Mouse (Mus musculus) frontal cortex, postnatal 36 days (tissue): ENCODE measurements around the gene Scn3a.
"Not testable (repeated sequence)": the region's sequence is repeated elsewhere in the genome, so short reads cannot be mapped to it uniquely, and the experiment has no call there.

ENCODE experiments used
- DNase-seq, 2 experiments: peaks; one replicate each; pipeline ENCODE4 v3.0.0; 2022; ENCODE audit warnings: low spot score in 2 of 2

Scn3a gene

DNA sequence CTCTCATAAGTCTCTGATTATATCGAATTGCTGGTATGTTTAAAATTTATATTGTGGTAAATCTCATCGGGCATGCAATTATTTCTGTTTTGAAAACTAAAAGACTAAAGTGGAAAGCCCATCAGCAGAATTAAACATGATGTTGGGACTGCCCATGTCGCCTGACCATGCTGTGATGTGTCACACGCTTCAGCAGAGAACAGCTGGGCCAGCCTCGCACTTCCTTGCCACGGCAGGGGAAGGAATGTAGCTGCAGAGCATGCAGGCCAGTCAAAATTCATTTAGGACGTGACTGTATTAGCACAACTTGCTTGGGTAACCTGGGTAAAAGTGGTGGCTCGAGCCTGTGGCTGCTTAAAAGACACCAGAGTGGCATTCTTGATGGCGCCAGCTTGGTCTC, 77.0 kb downstream of the Scn3a start:
- no peak for DNase-seq

DNA sequence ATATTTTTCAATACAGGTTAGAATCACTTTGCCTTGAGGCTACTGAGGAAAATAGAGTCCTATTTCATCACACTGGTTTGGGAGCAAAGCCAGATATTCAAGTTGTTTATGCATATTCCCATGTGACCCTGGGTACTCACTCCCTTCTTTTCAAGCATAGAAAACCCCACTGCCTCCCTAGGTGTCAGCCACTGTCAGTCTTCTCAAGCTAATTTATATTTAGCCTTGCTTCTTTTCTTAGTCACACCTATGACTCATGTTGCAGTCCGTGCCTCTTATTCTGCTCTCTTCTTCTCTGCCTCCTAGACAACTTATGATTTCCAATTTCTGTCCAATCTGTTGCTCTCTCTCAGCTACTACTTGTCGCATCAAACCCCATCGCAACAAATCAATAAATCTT, 84.0 kb downstream of the Scn3a start:
- DNase-seq, result peak; percentile 30 to 39

DNA sequence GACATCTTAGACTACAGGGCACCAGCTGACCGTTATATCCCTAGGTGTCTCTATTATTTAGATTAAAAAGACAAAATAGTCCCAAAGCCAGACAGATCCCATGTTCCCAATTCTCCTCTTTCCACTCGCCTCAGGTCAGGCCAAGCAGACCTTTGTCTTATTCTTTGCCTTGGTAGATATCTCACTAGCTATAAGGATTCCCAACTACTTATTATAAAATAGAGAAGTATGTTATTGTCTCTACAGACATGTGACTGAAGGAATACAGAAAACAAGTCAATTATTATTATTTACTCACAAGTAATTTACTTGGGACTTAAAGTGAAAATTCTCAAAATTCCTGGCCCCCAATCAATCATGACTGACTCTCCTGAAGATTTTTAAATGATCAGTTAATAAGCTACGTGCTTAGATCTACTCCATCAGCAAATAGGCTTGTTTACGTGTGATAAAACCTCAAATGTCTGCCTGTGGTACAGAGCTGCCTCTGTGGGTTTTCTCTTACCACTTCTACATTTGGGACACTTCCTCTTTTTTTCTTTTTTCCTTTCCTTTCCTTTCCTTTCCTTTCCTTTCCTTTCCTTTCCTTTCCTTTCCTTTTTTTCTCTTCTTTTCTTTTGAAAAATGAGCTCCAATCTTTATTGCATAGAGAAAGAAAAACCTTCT, 86.3 kb downstream of the Scn3a start:
- DNase-seq, result no peak

DNA sequence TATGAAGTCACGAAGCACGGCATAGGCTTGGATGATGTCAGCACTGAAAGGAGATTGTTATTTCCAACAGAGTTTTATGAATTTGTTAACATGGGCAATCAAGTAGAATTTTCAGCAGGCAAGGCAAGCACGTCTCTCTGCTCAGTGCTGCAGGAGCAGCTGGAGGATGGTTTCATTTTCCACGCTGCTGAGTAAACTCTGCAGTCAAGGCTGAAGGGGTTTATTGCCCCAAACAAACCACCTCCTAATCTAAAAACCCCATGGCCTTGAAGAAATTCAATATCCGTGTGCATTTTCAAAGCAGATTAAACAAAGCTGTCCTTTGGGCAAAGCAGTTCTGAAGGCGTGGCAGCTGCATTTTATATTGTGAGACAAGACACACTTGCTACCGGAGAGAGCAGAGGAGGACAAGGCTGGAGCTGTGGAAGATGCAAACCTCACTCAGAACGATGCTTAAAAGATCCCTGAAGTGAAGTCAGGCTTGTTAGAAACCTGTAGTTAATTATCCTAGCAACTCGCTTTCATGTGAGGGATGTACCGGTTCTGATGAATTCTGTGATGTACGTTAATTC, 96.0 kb downstream of the Scn3a start:
- DNase-seq, result peak in 1 of 2 experiments; percentile 38

DNA sequence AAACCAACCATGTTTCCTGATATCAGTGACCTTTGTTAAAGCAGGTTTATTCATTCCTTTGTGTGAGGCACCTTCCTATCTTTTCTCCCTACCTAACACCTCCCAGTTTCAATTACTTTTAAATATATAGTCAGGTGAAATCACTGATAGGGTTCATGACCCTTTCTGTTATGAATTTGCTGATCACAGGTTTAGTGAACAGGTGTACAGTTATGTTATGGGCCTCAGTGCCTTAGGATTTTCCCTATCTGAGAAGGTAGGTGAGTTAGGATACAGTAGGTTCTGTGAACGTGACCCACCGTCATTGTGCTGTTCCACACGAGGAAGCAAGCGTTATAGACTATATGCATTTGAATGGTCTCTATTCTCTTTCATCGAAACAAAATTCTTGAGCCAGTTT, 101.7 kb downstream of the Scn3a start:
- no peak for DNase-seq

DNA sequence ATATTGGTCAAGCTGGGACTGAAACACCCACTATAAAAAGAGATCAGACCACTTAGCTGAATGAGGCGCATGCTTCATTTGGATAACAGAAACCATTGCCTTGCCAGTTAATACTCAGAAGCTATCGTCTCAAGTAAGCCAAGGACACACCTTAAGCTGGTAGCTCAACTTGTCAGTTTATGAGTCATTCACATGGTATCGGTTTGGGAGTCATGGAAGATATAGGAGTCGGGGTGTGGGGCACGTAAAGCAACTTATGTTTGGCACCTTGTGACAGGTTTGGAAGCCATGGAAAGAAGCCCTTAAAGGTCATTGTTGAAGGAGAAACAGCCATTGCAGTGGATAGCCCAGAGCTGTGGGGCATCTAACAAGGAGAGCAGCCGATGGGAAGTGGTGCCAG, 113.7 kb downstream of the Scn3a start:
- DNase-seq, result no peak

DNA sequence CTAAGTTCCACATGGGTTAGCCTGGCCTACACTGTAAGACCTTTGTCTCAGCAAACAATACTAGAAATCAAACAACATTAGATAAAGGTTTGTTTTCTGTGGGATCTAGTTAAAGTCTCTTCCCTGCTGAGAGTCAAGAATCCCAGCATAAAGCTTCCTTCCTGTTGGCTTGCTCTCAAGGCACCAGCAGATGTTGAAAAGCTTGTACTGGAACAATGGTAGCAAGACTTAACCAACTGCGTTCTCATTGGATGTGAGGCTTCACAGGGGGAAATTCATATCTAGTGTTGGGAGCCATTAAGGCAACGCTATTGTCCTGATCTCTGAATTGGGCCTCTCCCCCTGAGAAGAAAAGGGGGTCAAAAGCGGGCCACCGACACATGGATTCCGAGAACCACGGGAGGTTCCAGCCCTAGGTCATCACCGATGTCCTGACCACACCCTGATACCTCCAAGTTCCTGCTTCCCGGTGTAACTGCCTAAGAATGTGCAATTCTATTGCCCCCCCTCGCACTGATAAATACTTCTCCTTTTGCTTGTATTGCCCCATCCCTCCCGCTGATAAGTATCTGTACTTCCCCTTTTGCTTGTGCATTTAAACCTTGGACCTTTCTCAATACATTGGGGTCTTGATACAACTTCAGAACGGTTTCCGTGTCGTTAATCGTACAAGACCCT, 115.9 kb downstream of the Scn3a start:
- not testable (repeated sequence) for DNase-seq

DNA sequence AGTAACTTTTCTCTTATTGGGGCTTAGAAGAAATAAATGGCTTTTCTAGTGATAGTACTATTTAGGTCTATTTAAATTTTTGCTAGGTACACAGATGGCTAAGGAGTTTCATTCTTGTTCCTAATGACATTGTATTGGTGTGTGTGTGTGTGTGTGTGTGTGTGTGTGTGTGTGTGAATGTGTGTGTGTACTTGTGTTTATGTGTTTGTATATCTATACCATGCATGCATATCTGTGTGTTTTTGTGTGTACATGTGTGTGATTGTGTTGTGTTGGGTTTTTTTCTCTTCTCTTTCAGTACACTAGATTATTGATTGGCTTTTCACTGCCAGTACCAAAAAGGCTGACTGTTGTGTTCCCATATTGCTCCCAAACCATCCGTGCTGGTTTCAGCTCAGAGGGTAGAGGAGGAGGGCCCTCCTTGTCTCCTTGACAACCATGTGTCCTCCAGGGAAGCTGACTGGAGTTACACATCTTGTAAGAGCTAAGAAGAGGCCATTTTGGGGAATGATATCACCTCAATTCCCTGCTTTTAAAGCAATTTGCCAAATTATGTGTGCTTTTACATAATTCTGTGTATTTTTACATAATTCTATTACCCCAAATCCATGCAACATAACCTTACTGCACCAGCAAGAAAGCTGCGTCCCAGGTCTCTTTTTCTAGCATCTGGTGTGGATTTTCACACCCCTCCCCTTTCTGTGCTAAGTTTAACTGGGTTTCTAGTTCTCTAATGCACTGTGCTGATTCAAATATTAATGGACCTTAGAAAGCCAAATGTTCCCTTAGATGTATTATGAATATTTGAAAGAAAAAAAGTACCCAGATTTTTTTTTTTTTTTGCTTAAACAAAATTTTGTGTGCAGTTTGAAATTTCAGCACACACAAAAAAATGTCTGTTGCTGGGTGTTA, 116.7 kb downstream of the Scn3a start:
- peak in 1 of 2 experiments; percentile 19 for DNase-seq

DNA sequence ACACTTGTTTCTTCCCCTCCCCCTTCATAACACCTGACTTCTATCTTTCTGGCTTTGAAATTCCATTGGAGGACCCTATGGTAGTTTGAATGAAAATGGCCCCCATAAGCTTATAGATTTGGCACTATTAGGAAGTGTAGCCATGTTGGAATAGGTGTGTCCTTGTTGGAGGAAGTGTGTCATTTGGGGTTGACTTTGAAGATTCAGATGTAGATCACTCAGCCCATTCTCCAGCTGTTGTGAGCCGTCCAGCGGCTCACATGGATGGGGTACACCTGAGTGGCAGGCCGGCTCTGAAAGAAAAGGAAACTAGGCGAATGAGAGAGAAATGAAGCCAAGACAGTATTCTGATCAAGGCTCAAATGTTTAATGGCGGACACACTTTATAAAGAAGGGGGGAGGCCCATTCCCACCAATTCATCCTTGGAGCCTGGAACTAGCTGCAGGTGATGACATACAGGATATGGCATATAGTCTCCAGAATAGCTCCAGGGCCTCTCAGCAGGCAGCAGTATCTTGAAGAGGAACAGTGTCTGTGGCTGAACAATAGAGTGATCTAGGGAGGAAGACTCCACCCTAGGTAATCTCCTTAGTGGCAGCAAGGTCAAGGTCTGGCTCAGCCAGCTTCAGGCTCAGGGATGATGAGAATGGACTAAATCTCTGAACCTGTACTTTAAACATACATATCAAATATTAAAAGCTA, 118.2 kb downstream of the Scn3a start:
- no peak for DNase-seq

DNA sequence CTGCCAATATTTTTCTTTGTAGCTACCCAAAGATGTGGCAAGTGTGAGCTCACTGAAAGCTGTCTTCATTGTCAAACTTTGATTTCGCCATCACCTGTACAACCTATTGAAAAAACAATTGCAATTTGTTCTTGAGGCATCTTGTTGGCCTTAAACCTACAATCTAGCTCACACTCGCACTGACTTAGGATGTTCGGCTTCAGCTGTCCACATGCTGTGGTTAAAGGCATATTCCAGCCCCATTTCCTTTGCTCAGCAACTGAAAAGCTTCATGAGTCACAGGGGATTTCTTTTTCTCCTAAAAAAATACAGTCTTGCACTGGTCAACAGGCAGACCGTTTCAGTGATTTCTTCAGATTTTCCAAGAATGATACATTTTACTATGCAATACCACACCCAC, 124.3 kb downstream of the Scn3a start:
- no peak for DNase-seq

DNA sequence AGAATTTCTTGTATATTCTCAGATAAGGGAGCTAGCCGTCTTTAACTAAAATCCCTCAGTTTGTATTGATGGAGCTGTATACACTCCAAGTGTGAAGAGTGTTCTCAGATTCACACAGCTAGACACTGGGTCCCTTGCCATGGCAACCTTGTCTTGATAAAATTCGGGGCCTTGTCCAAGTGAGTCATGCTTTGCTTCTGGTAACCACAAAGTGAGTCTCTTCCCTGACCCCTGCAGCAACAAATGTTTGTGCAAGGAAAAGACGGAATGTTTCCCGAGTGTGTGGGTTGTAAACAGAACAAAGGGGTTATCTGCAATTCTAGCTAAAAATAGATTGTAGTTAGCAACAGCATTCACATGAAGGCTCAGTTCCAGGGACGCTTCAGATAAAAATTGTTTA, 125.9 kb downstream of the Scn3a start:
- DNase-seq, result peak in 1 of 2 experiments; percentile 27

DNA sequence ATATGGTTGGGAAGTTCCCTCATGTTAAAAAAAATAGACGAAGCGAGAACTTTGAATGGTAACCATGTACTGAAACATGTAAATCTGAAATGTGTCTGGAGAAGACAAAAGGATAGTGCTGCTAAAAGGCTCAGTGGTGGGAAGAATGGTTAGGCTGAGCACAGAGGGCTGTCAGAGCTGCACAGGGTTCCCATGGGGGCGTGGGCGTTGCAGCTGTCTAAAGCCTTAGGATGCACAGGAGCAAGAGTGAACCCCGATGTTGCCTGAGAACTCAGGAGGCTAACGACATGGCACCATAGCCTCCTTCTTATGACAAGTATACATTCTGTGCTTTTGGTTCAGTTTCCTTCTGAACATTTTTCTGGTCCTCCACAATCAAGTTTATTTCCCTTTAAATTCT, 126.3 kb downstream of the Scn3a start:
- DNase-seq, result no peak

DNA sequence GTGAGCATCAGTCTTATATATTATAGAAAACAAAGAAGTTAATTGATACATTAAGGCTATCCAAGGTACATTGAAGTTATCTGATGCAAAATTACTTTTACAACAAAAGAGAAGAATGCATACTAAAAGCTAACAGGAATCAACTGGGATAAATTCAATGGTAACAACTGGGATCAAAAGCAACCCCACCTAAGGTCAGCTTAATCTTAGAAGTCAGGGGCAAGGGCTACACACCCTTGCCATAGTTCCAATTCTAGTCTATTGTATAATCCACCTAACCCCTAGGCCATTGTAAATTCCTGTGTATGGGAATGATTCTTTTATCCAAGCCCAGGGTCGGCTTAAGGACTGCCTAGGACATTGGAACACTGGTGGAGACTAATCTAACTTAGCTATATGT, 130.5 kb downstream of the Scn3a start:
- DNase-seq, result no peak

DNA sequence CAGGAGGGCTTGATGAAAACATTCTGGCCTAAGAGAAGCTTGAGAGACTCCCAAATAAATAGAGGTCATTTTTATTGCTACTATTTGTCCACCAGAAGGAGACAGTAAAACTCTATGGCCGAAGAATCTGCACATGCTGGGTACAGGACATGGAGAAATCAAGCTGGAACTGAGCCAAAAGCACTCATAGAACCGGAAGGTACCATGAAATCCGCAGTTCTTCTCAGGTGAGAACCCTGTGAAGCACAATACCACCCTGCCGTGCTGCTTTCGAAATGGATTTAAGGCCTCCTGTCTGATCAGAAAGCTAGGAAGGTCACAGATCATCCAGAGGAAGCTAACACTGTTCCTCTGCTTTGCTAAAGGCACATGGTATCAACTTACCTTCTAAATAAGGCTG, 143.9 kb downstream of the Scn3a start:
- no peak for DNase-seq

DNA sequence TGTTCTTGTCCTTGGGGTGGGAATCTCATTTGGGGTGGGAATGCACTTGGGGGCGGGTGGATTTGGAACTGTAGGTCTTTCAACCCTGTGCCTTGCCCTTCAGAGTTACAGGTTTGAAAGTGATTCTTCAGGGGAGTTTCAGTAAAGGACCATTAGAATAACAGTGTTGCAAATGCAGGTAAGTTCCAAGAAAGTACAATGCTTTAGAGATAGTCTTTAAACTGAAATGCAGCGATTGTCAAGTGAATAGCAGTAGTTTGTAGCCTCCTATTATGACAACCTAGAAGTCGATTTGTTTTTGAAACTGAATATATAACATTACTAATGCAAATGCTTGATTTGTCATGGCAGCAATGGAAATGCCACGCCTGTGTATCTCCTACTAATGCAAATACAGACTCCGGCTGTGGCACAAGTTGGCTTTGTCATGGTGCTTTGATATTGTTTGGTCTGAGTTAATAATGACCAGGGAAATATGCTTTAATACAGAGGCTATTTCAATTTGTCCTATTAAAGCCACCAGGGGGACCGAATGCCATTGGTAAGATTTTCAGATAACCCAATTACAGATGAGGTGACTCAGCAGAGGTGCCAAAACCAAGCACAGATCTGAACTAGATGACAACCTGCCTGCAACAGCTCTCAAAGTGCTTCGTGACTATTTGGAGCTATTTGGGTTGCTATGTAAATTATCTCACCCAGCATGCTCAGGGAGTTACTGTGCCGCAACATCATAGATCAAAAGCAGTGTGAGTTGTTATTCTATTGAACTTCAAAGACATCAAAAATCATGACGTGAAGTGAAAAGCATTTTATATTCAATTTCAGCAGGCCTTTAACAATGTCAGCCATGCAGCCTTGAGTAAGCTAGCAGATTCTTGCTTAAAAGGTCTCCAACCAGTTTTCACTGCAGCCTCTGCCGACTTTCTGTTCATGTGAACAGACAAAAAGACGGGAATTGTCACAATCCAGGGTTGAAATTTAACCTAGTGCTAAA, 145.9 kb downstream of the Scn3a start:
- no peak for DNase-seq

DNA sequence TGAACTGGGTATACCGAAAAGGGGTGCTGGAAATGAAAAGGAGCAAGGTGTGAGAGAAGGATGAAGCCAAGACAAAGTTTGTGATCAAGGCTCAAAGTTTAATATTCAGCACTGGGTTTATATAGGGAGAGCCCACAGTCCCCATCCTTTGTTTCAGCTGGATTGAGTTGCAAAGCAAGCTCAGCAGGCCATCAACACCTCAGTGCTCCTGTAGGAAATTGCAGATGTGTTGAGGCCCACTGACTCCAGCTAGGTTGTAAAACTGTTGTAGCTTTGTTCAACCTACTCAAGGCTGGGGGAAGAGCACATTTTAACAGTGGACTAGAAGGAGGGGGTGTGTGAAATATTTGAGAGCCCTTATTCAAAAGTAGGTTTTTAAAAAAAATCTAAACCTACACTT, 148.8 kb downstream of the Scn3a start:
- DNase-seq, result no peak

DNA sequence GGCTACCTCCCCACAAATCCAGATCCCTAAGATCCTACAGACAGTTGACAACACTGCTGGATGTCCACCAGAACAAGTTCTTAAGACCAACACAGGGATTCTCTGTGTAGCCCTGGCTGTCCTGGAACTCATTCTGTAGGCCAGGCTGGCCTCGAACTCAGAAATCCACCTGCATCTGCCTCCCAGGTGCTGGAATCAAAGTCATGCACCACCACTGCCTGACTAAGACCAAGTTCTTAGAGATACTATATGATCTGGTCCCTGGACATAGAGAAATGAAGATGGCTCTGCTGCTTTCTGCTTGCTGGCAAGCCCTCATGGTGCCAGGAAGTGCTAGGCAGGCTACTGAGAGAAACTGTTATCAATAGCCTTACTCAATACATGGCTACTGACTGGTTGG, 150.9 kb downstream of the Scn3a start:
- no peak for DNase-seq

DNA sequence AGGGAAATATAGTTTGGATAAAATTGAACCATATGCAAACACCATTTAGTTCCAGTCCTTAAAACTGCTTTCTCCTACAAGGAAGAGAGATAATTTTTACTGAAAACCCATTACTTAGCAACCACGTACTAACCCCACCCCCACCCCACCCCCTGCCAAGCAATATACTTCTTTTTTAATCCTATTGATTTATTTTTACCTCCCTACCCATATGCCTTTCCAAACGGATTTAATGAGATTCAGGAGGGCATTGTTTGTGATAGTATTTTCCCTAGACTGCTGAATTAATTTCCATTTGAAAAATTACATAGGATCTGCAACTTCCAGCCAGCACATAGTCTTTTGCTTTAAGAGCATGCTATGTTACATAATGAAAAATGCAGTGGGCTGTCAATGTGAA, 152.1 kb downstream of the Scn3a start:
- DNase-seq, result no peak

DNA sequence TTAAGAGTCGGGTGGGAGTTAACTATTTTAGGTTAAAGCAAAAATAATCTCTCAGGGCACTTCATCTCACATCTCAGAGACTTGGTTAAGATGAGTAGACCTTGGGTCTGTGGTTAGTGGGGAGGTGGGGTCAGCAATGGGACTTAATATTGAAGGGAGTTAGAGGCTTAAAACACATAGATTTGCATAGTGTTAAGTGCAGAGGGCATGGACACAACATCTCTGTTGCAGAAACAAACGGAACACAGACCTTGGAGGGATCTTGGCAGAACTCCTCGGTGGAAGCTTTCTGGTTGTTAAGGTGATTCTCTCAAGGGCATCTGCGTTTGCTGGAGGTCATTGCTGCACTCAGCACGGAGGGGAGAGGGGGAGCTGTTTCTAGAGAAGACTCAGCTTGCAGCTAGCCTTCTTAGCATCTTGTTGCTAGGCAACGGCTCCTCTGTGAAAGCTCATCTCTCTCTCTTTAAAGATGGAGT, 152.6 kb downstream of the Scn3a start:
- DNase-seq, result peak; percentile 60 to 84

DNA sequence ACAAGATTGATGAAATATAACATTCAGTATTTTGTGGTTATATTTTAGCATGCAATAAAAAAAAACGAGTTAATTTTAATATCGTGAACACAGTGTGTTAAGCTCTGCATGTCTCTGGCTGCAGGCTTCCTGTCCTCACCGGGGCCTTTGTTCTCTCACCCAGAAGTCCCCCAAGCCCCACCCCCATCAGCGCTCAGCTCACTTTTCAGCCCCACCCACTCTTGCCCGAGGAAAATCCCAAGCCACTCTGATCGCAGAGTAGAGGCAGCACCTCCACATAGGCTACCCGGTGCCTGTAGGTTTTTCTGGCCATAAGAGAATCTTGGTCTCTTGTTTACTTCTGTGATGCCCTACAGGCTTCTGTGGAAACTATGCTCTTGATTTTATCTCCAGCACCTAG, 153.2 kb downstream of the Scn3a start:
- DNase-seq, result no peak
